Mouse (Mus musculus): ENCODE data around the gene Gm13691. TPM values are rescaled to one million over a fixed set of nuclear protein-coding genes. Genes with fewer than 3 reads are reported as not detected.

Gene Gm13691
- not detected for polyA plus RNA-seq (2017; shearing (Covaris generic))

GRCm38 (mm10) chr2:83990253-83990652 lies at the start of gene Gm13691:
TSS of gene Gm13691 (plus strand) at chr2:83990553.

GRCm38 (mm10) chr2:83940931-83941361 lies 49.4 kb upstream of the Gm13691 start, which contains the start of gene Zswim2:
TSS of gene Zswim2 (minus strand) at chr2:83941228.

GRCm38 (mm10) chr2:83955393-83955792 lies 35.0 kb upstream of the Gm13691 start, which contains the start of gene Gm13698:
TSS of gene Gm13698 (plus strand) at chr2:83955693.

GRCm38 (mm10) chr2:83961203-83961602 lies 29.1 kb upstream of the Gm13691 start, which contains the start of gene Gm13693:
TSS of gene Gm13693 (plus strand) at chr2:83961503.

DNA sequence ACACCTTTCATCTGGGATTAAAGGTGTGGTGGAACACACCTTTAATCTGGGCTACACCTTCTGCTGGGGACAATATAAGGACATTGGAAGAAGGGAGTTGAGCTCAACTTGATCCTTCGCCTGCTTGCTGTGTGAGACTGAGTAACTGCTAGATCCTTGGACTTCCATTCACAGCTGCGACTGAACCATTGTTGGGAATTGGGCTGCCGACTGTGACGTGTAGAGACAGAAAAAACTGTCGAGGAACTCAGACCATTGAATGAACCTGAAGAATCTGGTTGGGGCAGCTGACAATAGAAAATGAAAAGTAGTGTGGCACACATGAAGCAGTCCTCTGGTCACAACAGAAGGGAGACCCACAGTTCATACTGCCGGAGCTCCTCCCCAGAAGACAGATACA lies 23.3 kb upstream of the Gm13691 start, which contains the start of gene Gm13695:
Gene Gm13695, plus strand, starts transcription at position 301 of the 400 bp plus-strand sequence.

DNA sequence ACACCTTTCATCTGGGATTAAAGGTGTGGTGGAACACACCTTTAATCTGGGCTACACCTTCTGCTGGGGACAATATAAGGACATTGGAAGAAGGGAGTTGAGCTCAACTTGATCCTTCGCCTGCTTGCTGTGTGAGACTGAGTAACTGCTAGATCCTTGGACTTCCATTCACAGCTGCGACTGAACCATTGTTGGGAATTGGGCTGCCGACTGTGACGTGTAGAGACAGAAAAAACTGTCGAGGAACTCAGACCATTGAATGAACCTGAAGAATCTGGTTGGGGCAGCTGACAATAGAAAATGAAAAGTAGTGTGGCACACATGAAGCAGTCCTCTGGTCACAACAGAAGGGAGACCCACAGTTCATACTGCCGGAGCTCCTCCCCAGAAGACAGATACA lies 17.5 kb upstream of the Gm13691 start, which contains the start of gene Gm13696:
Gene Gm13696, plus strand, starts transcription at position 301 of the 400 bp plus-strand sequence.

DNA sequence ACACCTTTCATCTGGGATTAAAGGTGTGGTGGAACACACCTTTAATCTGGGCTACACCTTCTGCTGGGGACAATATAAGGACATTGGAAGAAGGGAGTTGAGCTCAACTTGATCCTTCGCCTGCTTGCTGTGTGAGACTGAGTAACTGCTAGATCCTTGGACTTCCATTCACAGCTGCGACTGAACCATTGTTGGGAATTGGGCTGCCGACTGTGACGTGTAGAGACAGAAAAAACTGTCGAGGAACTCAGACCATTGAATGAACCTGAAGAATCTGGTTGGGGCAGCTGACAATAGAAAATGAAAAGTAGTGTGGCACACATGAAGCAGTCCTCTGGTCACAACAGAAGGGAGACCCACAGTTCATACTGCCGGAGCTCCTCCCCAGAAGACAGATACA lies 11.7 kb upstream of the Gm13691 start, which contains the start of gene Gm13694:
Gene Gm13694, plus strand, starts transcription at position 301 of the 400 bp plus-strand sequence.

DNA sequence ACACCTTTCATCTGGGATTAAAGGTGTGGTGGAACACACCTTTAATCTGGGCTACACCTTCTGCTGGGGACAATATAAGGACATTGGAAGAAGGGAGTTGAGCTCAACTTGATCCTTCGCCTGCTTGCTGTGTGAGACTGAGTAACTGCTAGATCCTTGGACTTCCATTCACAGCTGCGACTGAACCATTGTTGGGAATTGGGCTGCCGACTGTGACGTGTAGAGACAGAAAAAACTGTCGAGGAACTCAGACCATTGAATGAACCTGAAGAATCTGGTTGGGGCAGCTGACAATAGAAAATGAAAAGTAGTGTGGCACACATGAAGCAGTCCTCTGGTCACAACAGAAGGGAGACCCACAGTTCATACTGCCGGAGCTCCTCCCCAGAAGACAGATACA lies 5.9 kb upstream of the Gm13691 start, which contains the start of gene Gm13697:
Gene Gm13697, plus strand, starts transcription at position 301 of the 400 bp plus-strand sequence.

Other genes starting within 250 kb of the Gm13691 start
- gene Fam171b, start 177.9 kb upstream of the Gm13691 start, polyA plus RNA-seq (2017; shearing (Covaris generic)), result 0.37 TPM
- not detected for gene Zswim2, start 49.3 kb upstream of the Gm13691 start, polyA plus RNA-seq (2017; shearing (Covaris generic))
- not detected for gene Gm13698, start 34.9 kb upstream of the Gm13691 start, polyA plus RNA-seq (2017; shearing (Covaris generic))
- gene Gm13693, start 29.1 kb upstream of the Gm13691 start, polyA plus RNA-seq (2017; shearing (Covaris generic)), result not detected
- gene Gm13695, start 23.2 kb upstream of the Gm13691 start, polyA plus RNA-seq (2017; shearing (Covaris generic)), result not detected
- gene Gm13696, start 17.4 kb upstream of the Gm13691 start, polyA plus RNA-seq (2017; shearing (Covaris generic)), result not detected
- gene Gm13694, start 11.6 kb upstream of the Gm13691 start, polyA plus RNA-seq (2017; shearing (Covaris generic)), result not detected
- gene Gm13697, start 5.8 kb upstream of the Gm13691 start, polyA plus RNA-seq (2017; shearing (Covaris generic)), result not detected

Measured in CD4-positive, CD25-positive, alpha-beta regulatory T cell (primary cell).